Mouse (Mus musculus) midbrain, embryonic 15.5 days (tissue): ENCODE data around the gene Adamts6. TPM values are rescaled to one million over a fixed set of nuclear protein-coding genes. Genes with fewer than 3 reads are reported as not detected.

Source experiments
- ATAC-seq: fragments of 200-750 bp; cut with Nextera tagmentation; replicated peaks from 2 replicates; pipeline ENCODE4 v1.8.0; 2017; ENCODE audit warnings: moderate TSS enrichment
- H3K27ac ChIP-seq: fragments of 300-500 bp; sonication (generic); 2 replicates; pipeline ENCODE4 v1.5.1; 2015; ENCODE audit warnings: mild to moderate bottlenecking, inconsistent platforms
- H3K27me3 ChIP-seq: fragments of 300-500 bp; sonication (generic); replicated peaks from 2 replicates; pipeline ENCODE4 v1.6.1; 2015; ENCODE audit warnings: inconsistent platforms
- H3K36me3 ChIP-seq: fragments of 300-500 bp; sonication (generic); replicated peaks from 2 replicates; pipeline ENCODE4 v1.6.1; 2015; ENCODE audit warnings: inconsistent platforms
- H3K4me1 ChIP-seq: fragments of 300-500 bp; sonication (generic); 2 replicates; pipeline ENCODE4 v1.6.1; 2015; ENCODE audit warnings: inconsistent platforms
- H3K4me2 ChIP-seq: fragments of 300-500 bp; sonication (generic); 2 replicates; pipeline ENCODE4 v1.6.1; 2015; ENCODE audit warnings: inconsistent platforms, mild to moderate bottlenecking, moderate library complexity
- H3K4me3 ChIP-seq: fragments of 300-500 bp; sonication (generic); 2 replicates; pipeline ENCODE4 v1.5.1; 2015; ENCODE audit warnings: mild to moderate bottlenecking, inconsistent platforms
- H3K9ac ChIP-seq: fragments of 300-500 bp; sonication (generic); 2 replicates; pipeline ENCODE4 v1.6.1; 2015; ENCODE audit warnings: mild to moderate bottlenecking, inconsistent platforms
- H3K9me3 ChIP-seq: fragments of 300-500 bp; sonication (generic); 2 replicates; pipeline ENCODE4 v1.6.1; 2016; ENCODE audit warnings: inconsistent platforms
- whole genome bisulfite sequencing: fragments of 180-500 bp; shearing (Covaris S2); methylation state at CpG from one replicate; pipeline ENCODE4 v1.1.7; 2015; ENCODE audit warnings: mixed read lengths; 5-methylcytosine and 5-hydroxymethylcytosine counted together
- polyA plus RNA-seq: library from polyadenylated mRNA; unstranded; fragments of >200 nt; fragmentation: Nextera tagmentation; extraction: Ambion mirVana; gene quantifications from 2 replicates; pipeline ENCODE4 v1.2.1, GENCODE M21; 2015

Adamts6 gene
- polyA plus RNA-seq, 1 experiment from 2014 or later, result 1.8 TPM

GRCm38 (mm10) chr13:104507671-104508070 lies 220.0 kb downstream of the Adamts6 start:
- no peaks in the 10 kb centered on the region for H3K27me3 ChIP-seq
- no peak overlapping the region for H3K4me2 ChIP-seq
- H3K4me1 ChIP-seq, result no peaks in the 10 kb centered on the region
- no peak overlapping the region for H3K4me3 ChIP-seq
- no peak overlapping the region for H3K9ac ChIP-seq
- 88% methylated on average over 6 of the region's 6 CpGs for WGBS
- no peak for ATAC-seq
- H3K36me3 ChIP-seq, result no peaks in the 10 kb centered on the region
- H3K9me3 ChIP-seq, result no peaks in the 10 kb centered on the region
- no peak overlapping the region for H3K27ac ChIP-seq

- Histone ChIP-seq H3K27ac (no peak overlapping the region), H3K4me3 (no peak overlapping the region), H3K27me3 (no peaks in the 10 kb centered on the region), H3K36me3 (no peaks in the 10 kb centered on the region), H3K4me1 (no peaks in the 10 kb centered on the region), H3K9ac (no peak overlapping the region), H3K4me2 (no peak overlapping the region), H3K9me3 (no peaks in the 10 kb centered on the region)
- ATAC-seq, result 0 out of 2 replicates have a peak, but pooled peaks have one; percentile 37
- 75% methylated on average over 26 of the region's 26 CpGs for WGBS
Observed at GRCm38 (mm10) chr13:104509561-104510493, 222.2 kb downstream of the Adamts6 start.

- no peak overlapping the region for H3K27ac ChIP-seq
- no peaks in the 10 kb centered on the region for H3K4me1 ChIP-seq
- no peak overlapping the region for H3K4me3 ChIP-seq
- H3K9me3 ChIP-seq, result no peaks in the 10 kb centered on the region
- no peak overlapping the region for H3K9ac ChIP-seq
- no peak for ATAC-seq
- H3K27me3 ChIP-seq, result no peaks in the 10 kb centered on the region
- H3K36me3 ChIP-seq, result no peaks in the 10 kb centered on the region
- H3K4me2 ChIP-seq, result no peak overlapping the region
- WGBS, result 83% methylated on average over 5 of the region's 5 CpGs
Observed at GRCm38 (mm10) chr13:104510766-104511165, 223.1 kb downstream of the Adamts6 start.

- no peak overlapping the region for H3K9ac ChIP-seq
- WGBS, result 88% methylated on average over 1 of the region's 1 CpGs
- no peaks in the 10 kb centered on the region for H3K36me3 ChIP-seq
- H3K27ac ChIP-seq, result no peak overlapping the region
- no peaks in the 10 kb centered on the region for H3K9me3 ChIP-seq
- peaks cover 18% of the 10 kb centered on the region for H3K4me1 ChIP-seq
- H3K4me2 ChIP-seq, result no peak overlapping the region
- ATAC-seq, result no peak
- H3K4me3 ChIP-seq, result no peak overlapping the region
- H3K27me3 ChIP-seq, result no peaks in the 10 kb centered on the region
Observed at GRCm38 (mm10) chr13:104515054-104515453, 227.4 kb downstream of the Adamts6 start.

- Histone ChIP-seq H3K9me3 (no peaks in the 10 kb centered on the region), H3K36me3 (no peaks in the 10 kb centered on the region), H3K27me3 (no peaks in the 10 kb centered on the region), H3K4me3 (no peak overlapping the region), H3K4me2 (no peak overlapping the region), H3K4me1 (peaks cover 18% of the 10 kb centered on the region), H3K27ac (no peak overlapping the region), H3K9ac (no peak overlapping the region)
- no peak for ATAC-seq
- 72% methylated on average over 4 of the region's 4 CpGs for WGBS
Observed at GRCm38 (mm10) chr13:104516146-104516545, 228.5 kb downstream of the Adamts6 start.

GRCm38 (mm10) chr13:104516766-104517364 lies 229.2 kb downstream of the Adamts6 start:
- 77% methylated on average over 7 of the region's 7 CpGs for WGBS
- no peak overlapping the region for H3K27ac ChIP-seq
- H3K9me3 ChIP-seq, result no peaks in the 10 kb centered on the region
- no peak for ATAC-seq
- H3K4me1 ChIP-seq, result peaks cover 18% of the 10 kb centered on the region
- no peaks in the 10 kb centered on the region for H3K36me3 ChIP-seq
- H3K9ac ChIP-seq, result no peak overlapping the region
- H3K27me3 ChIP-seq, result no peaks in the 10 kb centered on the region
- H3K4me3 ChIP-seq, result no peak overlapping the region
- no peak overlapping the region for H3K4me2 ChIP-seq

GRCm38 (mm10) chr13:104517638-104518311 lies 230.1 kb downstream of the Adamts6 start:
- Histone ChIP-seq H3K27me3 (no peaks in the 10 kb centered on the region), H3K36me3 (no peaks in the 10 kb centered on the region), H3K4me3 (peak overlapping the region; percentile 40), H3K9me3 (no peaks in the 10 kb centered on the region), H3K4me2 (peak overlapping the region; percentile 80), H3K27ac (peak overlapping the region; percentile 92), H3K4me1 (peaks cover 18% of the 10 kb centered on the region), H3K9ac (peak overlapping the region; percentile 66)
- peak; percentile 2; the same call in 1 of the 2 replicates for ATAC-seq
- 43% methylated on average over 15 of the region's 15 CpGs for WGBS

GRCm38 (mm10) chr13:104518312-104519005 lies 230.8 kb downstream of the Adamts6 start:
- peak overlapping the region; percentile 92 for H3K27ac ChIP-seq
- H3K4me1 ChIP-seq, result peaks cover 18% of the 10 kb centered on the region
- H3K4me2 ChIP-seq, result peak overlapping the region; percentile 80
- peak; percentile 99 for ATAC-seq
- H3K9ac ChIP-seq, result peak overlapping the region; percentile 66
- no peaks in the 10 kb centered on the region for H3K36me3 ChIP-seq
- H3K9me3 ChIP-seq, result no peaks in the 10 kb centered on the region
- no peaks in the 10 kb centered on the region for H3K27me3 ChIP-seq
- 6% methylated on average over 19 of the region's 19 CpGs for WGBS
- H3K4me3 ChIP-seq, result peak overlapping the region; percentile 40

GRCm38 (mm10) chr13:104519006-104519695 lies 231.5 kb downstream of the Adamts6 start:
- WGBS, result 25% methylated on average over 14 of the region's 14 CpGs
- no peaks in the 10 kb centered on the region for H3K9me3 ChIP-seq
- no peaks in the 10 kb centered on the region for H3K27me3 ChIP-seq
- peak; percentile 69 for ATAC-seq
- peak overlapping the region; percentile 40; the same call in 1 of the 2 replicates for H3K4me3 ChIP-seq
- H3K36me3 ChIP-seq, result no peaks in the 10 kb centered on the region
- peaks cover 18% of the 10 kb centered on the region for H3K4me1 ChIP-seq
- peak overlapping the region; percentile 92 for H3K27ac ChIP-seq
- no peak overlapping the region for H3K9ac ChIP-seq
- peak overlapping the region; percentile 80 for H3K4me2 ChIP-seq

- Histone ChIP-seq H3K4me1 (peaks cover 18% of the 10 kb centered on the region), H3K27ac (no peak overlapping the region; the same call in 1 of the 2 replicates), H3K9me3 (no peaks in the 10 kb centered on the region), H3K9ac (no peak overlapping the region), H3K36me3 (no peaks in the 10 kb centered on the region), H3K4me2 (no peak overlapping the region), H3K27me3 (no peaks in the 10 kb centered on the region), H3K4me3 (no peak overlapping the region)
- WGBS, result 93% methylated on average over 4 of the region's 4 CpGs
- ATAC-seq, result no peak
Observed at GRCm38 (mm10) chr13:104519981-104520380, 232.3 kb downstream of the Adamts6 start.

GRCm38 (mm10) chr13:104520461-104520860 lies 232.8 kb downstream of the Adamts6 start:
- no peak overlapping the region for H3K4me2 ChIP-seq
- no peaks in the 10 kb centered on the region for H3K27me3 ChIP-seq
- no peaks in the 10 kb centered on the region for H3K9me3 ChIP-seq
- no peak overlapping the region for H3K27ac ChIP-seq
- peaks cover 18% of the 10 kb centered on the region for H3K4me1 ChIP-seq
- no peak for ATAC-seq
- H3K36me3 ChIP-seq, result no peaks in the 10 kb centered on the region
- H3K4me3 ChIP-seq, result no peak overlapping the region
- no peak overlapping the region for H3K9ac ChIP-seq
- WGBS, result 93% methylated on average over 3 of the region's 3 CpGs
